Mouse (Mus musculus) hematopoietic stem cell, adult 5-6 weeks (primary cell): ENCODE results near the gene Gm13289. TPM values are rescaled to one million over a fixed set of nuclear protein-coding genes. Genes with fewer than 3 reads are reported as not detected.
"Not testable (repeated sequence)": the region's sequence is repeated elsewhere in the genome, so short reads cannot be mapped to it uniquely, and the experiment has no call there.

Experiments used
- ATAC-seq, 2 experiments: fragments of 125-278 bp in 1 of 2; replicated peaks in 1 of 2; 2 replicates each; pipeline ENCODE4 v1.8.0; 2016 to 2017; ENCODE audit warnings: inconsistent platforms in 2 of 2, mild to moderate bottlenecking in 2 of 2, moderate number of reproducible peaks in 2 of 2, low read depth in 1 of 2, moderate TSS enrichment in 1 of 2; ENCODE audit not compliant: low FRiP score in 2 of 2, poor library complexity in 2 of 2, severe bottlenecking in 2 of 2, insufficient read depth in 1 of 2, low TSS enrichment in 1 of 2
- total RNA-seq: library from RNA; stranded (forward); fragments of 172-1452, 232-1000 nt; gene quantifications from 2 replicates; pipeline ENCODE4 v1.2.3, GENCODE M21; 2017

The Gm13289 gene
- total RNA-seq = not detected in 2 replicates

DNA sequence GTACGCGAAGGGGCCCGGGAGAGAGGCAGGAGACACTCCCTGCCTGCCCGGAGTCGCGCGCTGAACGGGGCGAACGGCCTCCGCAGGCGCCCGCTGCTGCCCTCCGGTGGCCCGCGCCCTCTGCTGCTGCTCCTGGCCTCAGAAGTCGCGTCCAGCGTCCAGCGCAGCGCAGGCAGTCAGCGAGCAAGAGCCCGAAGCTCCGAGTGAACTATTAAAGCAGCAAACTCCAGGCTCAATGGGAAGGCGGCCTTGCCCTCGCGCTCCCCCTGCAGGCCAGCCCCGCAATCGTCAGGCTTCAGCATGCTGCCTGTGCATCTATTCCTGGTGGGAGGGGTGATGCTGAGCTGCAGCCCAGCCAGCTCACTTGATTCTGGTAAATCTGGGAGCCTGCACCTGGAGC lies at the start of gene Gm13289:
Gene Gm13289, plus strand, starts transcription at position 301 of the 400 bp plus-strand sequence.
- not testable (repeated sequence) for ATAC-seq

DNA sequence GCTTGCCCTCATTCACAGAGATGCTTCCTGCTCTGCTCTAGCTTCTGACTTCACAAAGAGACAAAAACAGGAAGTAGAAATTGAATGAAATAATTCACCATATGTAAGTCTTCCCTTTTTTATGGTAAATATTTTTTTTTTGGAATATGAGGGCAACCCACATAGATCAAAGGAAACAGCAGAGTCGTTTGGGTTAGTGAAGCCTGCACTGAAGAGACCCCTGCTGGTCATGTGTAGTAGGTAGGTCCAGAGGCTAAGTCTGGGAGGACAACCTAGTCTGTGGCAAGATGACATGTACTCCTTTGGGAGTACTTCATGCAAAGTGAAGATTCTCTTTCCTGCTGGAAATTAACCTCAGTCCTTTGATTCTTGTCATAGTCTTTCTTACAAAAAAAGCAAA lies 49.4 kb upstream of the Gm13289 start:
- peak; percentile 92 to 94 for ATAC-seq

DNA sequence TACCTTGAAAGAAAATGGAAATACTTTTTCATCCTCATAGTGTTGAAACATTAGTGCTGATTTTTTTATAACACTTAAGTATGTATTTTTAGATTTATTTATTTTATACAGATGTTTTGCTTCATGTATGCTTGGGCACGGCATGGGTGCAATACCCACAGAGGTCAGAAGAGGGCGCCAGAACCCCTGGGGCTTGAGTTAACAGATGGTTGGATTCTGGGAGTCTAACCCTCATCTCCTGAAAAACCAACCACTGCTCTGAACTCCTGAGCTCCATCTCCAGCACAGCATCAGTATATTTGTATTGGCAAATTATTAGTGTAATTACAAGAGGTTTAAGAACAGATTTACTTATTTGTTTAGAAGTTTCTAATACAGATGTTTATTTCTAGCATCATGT lies 38.2 kb upstream of the Gm13289 start:
- ATAC-seq = peak in 1 of 2 experiments; percentile 84; a peak in 2 of 4 replicates

DNA sequence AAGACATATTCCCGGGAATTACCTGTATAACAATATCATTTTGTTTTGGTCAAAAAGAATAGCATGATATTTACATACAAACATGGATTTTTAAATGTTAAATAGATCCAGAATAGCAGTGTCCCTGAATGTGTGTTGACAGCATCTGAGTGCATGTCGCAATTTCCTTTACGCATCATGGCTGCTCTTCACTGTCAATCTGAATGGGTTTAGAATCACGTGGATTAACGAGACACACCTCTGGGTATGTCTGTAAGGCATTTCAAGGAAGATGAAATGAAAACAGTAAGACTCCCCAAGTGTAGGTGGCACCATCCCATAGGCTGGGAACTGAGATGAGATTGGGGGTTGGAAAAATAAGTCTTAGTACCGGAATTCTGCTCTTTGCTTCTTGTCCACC lies 37.7 kb upstream of the Gm13289 start:
- no peak; a peak in 1 of 4 replicates for ATAC-seq

DNA sequence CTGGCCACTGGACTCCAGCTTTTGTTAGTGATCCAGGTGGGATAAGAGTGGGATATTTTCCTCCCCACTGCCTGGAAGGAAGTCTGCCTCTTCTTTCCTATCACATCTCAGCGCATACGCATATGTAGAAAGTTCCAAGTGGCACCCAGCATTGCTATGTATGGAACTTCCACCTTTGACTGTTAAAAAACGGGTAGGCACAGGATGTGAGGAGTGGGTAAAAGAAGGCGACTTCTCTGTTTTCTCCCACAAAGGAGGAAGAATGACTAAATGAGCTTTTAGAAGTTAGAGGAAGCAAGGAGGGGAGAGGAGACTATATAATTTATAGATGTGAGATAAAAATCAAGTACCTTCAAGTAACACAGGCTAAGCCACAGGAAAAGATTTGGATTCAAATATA lies 35.3 kb upstream of the Gm13289 start:
- ATAC-seq = peak; percentile 52 to 60; a peak in 3 of 4 replicates

DNA sequence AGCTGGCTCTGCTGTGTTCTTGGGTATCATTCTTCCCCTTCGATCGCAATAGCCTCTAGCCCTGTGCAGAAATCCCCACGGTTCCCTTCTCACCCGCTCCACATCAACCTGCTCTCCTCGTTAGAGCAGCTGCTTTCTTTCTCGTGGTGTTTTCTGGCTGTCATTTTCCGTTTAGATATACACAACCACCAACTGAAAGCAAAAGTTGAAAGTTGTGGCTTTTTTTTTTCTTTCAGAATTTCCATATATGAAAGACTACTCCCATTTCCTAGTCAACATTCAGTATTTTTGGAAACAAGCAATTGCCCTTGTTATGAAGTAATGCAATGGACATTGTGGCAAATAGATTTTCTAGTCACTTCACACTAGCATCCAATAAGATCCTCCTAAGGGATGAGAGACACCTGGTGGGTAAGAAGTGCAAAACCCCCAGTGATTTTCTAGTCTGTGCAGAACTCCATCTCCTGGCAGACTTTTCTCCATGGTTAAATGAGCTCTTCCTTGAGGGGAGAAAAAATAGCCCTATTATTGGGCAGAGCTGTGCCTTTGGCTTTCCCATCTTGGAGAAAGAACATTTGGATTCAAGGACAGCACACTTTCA lies 33.9 kb upstream of the Gm13289 start:
- peak; percentile 9 to 16; a peak in 1 of 4 replicates for ATAC-seq

DNA sequence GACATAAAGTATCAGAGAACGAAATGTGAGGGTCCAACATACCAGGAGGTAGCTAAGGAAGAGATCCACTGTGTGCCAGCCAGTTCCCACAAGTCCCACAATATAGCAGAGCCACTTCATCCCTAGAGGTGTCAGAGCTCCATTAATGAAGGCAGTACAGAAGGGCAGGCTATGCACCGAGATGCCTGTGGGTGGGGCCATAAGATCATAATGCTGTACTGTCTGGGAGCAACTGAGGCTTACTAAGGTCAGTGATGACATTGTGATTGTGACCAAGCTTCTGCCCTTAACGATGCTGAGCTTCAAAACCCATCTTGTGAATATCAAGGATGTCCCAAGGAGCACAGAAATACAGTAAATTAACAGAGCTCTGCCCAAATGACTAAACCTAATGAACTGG lies 32.5 kb upstream of the Gm13289 start:
- no peak for ATAC-seq

DNA sequence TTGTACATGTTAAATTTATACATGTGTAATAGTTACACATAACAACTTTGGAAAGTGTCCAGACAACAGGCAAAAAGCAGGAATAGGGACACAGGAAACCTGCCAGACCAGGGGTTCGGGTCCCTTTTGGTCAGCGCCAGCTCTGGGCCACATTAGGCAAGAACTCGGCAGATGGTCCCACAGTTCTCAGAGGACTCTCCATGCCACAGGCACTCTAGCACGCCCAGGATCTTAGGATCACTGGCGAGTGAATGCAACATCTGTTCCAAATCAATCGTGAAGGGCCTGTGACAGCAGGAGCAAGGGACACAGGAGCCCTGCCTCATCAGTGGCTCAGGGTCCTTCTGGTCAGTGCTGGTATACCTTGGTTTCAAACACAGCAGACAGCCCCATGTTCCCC lies 26.8 kb upstream of the Gm13289 start:
- no peak for ATAC-seq

DNA sequence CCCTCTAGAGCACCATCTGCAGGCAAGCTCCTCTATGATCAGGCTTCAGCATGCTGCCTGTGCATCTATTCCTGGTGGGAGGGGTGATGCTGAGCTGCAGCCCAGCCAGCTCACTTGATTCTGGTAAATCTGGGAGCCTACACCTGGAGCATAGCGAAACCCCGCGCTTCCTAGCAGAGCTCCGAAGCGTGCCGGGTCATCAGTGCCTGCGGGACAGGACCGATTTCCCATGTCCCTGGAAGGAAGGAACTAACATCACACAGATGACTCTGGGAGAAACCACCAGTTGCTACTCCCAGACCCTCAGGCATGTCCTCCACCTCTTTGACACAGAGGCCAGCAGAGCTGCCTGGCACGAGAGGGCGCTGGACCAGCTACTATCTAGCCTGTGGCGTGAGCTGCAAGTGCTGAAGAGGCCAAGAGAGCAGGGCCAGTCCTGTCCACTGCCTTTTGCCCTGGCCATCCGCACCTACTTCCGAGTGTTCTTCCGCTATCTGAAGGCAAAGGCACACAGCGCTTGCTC lies 21.8 kb upstream of the Gm13289 start, which contains the start of gene Gm13271:
Gene Gm13271, plus strand, starts transcription at position 51 of the 523 bp plus-strand sequence.
- ATAC-seq = not testable (repeated sequence)

DNA sequence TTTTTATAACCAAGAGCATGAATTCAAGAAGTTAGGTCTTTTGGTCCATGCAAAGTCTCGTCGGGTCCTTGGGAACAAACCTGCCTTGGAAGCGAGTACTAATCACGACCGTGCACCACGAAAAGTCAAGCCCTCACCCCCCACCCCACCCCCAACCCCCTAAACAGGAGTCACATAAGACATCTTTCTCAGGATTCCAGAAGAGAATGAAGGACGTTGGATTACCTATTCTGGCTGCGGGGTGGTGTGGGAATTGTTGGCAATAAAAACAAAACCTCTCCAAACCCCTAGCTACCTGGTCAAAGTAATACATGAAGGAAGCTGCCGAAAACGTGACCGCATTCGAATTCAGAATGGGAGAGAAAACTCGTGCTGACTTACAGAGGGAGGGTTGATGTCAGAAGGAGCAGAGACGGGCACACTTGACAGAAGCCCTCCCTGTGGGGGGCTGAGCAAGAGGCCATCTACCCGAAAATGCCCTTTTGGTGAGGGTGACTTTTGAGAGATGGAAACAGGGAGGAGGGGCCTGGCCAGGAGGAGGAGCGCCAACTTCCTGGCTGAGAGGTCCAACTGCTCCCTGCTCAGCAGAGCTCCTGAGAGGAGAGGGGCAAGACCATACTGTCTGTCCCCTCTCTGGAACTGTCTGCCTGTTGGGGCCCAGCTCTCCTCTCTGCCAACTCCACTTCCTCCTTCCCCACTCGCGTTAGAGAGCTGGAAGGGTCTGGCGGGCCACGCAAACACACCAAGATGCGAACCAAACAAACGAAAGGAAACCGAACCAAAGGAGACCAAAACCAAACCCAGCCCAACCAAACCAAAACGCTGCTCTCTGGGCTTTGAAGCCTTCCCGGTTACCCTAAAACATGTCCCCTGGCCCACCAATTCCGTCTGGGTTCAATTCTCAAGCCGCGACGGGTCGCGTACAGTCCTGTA lies 19.9 kb upstream of the Gm13289 start:
- ATAC-seq = not testable (repeated sequence)

DNA sequence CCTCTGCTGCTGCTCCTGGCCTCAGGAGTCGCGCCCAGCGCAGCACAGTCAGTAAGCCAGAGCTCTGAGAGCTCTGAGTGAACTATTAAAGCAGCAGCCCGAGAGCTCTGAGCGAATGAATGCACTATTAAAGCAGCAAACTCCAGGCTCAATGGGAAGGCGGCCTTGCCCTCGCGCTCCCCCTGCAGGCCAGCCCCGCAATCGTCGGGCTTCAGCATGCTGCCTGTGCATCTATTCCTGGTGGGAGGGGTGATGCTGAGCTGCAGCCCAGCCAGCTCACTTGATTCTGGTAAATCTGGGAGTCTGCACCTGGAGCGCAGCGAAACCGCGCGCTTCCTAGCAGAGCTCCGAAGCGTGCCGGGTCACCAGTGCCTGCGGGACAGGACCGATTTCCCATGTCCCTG lies 19.1 kb upstream of the Gm13289 start:
- ATAC-seq = peak; percentile 100

DNA sequence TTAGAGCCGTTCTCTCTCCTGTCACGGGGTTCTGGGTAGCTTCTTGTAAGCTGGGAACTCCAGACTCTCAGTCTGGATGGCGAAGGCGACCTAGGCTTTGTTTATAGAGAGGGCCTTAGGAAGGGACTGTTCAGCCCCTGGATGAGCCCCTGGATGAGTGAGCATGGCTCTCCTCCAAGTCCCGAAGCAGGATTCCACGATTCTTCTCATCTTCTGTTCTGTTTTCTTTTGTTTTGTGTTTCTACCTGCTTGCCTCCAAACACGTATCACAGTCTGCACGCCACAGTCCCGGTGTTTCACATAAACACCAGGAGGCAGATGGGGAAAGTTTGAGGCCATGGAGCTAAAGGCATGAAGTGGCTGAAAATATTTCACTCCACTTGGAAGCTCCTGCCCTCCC lies 18.0 kb upstream of the Gm13289 start:
- not testable (repeated sequence) for ATAC-seq

DNA sequence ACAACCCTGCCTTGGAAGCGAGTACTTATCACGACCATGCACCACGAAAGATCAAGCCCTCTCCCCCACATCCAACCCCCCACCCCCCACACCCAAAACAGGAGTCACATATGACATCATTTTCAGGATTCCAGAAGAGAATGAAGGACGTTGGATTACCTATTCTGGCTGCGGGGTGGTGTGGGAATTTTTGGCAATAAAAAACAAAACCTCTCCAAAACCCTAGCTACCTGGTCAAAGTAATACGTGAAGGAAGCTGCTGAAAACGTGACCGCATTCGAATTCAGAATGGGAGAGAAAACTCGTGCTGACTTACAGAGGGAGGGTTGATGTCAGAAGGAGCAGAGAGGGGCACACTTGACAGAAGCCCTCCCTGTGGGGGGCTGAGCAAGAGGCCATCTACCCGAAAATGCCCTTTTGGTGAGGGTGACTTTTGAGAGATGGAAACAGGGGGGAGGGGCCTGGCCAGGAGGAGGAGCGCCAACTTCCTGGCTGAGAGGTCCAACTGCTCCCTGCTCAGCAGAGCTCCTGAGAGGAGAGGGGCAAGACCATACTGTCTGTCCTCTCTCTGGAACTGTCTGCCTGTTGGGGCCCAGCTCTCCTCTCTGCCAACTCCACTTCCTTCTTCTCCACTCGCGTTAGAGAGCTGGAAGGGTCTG lies 17.0 kb upstream of the Gm13289 start, which contains the start of gene Gm13283:
Gene Gm13283, plus strand, starts transcription at position 510 of the 659 bp plus-strand sequence.
- ATAC-seq = not testable (repeated sequence)

DNA sequence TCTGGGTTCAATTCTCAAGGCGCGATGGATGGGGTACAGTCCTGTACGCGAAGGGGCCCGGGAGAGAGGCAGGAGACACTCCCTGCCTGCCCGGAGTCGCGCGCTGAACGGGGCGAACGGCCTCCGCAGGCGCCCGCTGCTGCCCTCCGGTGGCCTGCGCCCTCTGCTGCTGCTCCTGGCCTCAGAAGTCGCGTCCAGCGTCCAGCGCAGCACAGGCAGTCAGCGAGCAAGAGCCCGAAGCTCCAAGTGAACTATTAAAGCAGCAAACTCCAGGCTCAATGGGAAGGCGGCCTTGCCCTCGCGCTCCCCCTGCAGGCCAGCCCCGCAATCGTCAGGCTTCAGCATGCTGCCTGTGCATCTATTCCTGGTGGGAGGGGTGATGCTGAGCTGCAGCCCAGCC lies 16.3 kb upstream of the Gm13289 start:
- not testable (repeated sequence) for ATAC-seq

DNA sequence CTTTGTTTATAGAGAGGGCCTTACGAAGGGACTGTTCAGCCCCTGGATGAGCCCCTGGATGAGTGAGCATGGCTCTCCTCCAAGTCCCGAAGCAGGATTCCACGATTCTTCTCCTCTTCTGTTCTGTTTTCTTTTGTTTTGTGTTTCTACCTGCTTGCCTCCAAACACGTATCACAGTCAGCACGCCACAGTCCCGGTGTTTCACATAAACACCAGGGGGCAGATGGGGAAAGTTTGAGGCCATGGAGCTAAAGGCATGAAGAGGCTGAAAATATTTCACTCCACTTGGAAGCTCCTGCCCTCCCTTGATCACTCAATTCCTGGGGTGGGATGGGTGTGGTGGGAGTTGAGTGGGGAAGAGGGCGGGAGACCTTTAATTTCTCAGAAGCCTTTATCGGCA lies 14.9 kb upstream of the Gm13289 start:
- ATAC-seq = not testable (repeated sequence)

DNA sequence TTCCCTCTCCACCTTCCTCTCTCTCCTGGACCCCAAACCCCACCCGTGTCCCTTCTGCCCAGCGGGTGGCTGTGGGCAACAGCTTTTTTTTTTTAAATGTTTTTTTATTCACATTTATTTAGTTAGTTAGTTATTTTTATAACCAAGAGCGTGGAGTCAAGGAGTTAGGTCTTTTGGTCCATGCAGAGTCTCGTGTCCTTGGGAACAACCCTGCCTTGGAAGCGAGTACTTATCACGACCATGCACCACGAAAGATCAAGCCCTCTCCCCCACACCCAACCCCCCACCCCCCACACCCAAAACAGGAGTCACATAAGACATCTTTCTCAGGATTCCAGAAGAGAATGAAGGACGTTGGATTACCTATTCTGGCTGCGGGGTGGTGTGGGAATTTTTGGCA lies 14.4 kb upstream of the Gm13289 start:
- not testable (repeated sequence) for ATAC-seq

DNA sequence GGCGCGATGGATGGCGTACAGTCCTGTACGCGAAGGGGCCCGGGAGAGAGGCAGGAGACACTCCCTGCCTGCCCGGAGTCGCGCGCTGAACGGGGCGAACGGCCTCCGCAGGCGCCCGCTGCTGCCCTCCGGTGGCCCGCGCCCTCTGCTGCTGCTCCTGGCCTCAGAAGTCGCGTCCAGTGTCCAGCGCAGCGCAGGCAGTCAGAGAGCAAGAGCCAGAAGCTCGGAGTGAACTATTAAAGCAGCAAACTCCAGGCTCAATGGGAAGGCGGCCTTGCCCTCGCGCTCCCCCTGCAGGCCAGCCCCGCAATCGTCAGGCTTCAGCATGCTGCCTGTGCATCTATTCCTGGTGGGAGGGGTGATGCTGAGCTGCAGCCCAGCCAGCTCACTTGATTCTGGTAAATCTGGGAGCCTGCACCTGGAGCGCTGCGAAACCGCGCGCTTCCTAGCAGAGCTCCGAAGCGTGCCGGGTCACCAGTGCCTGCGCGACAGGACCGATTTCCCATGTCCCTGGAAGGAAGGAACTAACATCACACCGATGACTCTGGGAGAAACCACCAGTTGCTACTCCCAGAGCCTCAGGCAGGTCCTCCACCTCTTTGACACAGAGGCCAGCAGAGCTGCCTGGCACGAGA lies 13.2 kb upstream of the Gm13289 start:
- ATAC-seq = peak; percentile 73 to 85; a peak in 2 of 4 replicates
